Mouse (Mus musculus) stomach, embryonic 16.5 days (tissue): Measurements from ENCODE around the gene Spata31d1b. TPM values are rescaled to one million over a fixed set of nuclear protein-coding genes. Genes with fewer than 3 reads are reported as not detected.

Experiments used
- ATAC-seq: fragments of 200-750 bp; cut with Nextera tagmentation; 2 replicates; pipeline ENCODE4 v1.8.0; 2017; ENCODE audit warnings: moderate number of reproducible peaks, moderate TSS enrichment; ENCODE audit not compliant: insufficient read depth, low FRiP score
- H3K27ac ChIP-seq: fragments of 300-500 bp; sonication (generic); 2 replicates; pipeline ENCODE4 v1.5.1; 2014; ENCODE audit warnings: low read length
- H3K27me3 ChIP-seq: fragments of 300-500 bp; sonication (generic); 2 replicates; pipeline ENCODE4 v1.6.1; 2014; ENCODE audit warnings: low read length, control low read depth, mixed read lengths; ENCODE audit not compliant: control insufficient read depth, insufficient read depth
- H3K36me3 ChIP-seq: fragments of 300-500 bp; sonication (generic); 2 replicates; pipeline ENCODE4 v1.6.1; 2014; ENCODE audit warnings: low read length; ENCODE audit not compliant: control insufficient read depth, insufficient read depth
- H3K4me1 ChIP-seq: fragments of 300-500 bp; sonication (generic); 2 replicates; pipeline ENCODE4 v1.6.1; 2014; ENCODE audit warnings: low read length, control low read depth, mixed read lengths; ENCODE audit not compliant: control insufficient read depth, insufficient read depth
- H3K4me2 ChIP-seq: fragments of 300-500 bp; sonication (generic); 2 replicates; pipeline ENCODE4 v1.6.1; 2014; ENCODE audit warnings: low read depth, low read length, mixed read lengths
- H3K4me3 ChIP-seq: fragments of 300-500 bp; sonication (generic); replicated peaks from 2 replicates; pipeline ENCODE4 v1.5.1; 2014; ENCODE audit warnings: mild to moderate bottlenecking, low read length
- H3K9ac ChIP-seq: fragments of 300-500 bp; sonication (generic); 2 replicates; pipeline ENCODE4 v1.6.1; 2014; ENCODE audit warnings: low read length
- H3K9me3 ChIP-seq: fragments of 300-500 bp; sonication (generic); replicated peaks from 2 replicates; pipeline ENCODE4 v1.6.1; 2016; ENCODE audit warnings: low read length, control low read depth; ENCODE audit not compliant: control insufficient read depth
- WGBS: fragments of 180-500 bp; shearing (Covaris S2); extraction: QIAGEN DNeasy Blood & Tissue Kit; methylation state at CpG from one replicate; pipeline ENCODE4 v1.1.7; 2014; 5-methylcytosine and 5-hydroxymethylcytosine counted together
- polyA plus RNA-seq: library from polyadenylated mRNA; unstranded; fragments of >200 nt; fragmentation: Nextera tagmentation; extraction: Ambion mirVana; gene quantifications from 2 replicates; pipeline ENCODE4 v1.2.1, GENCODE M21; 2015

Gene Spata31d1b
- polyA plus RNA-seq, 1 experiment from 2014 or later: not detected

- Histone ChIP-seq H3K9me3 (no peaks in the 10 kb centered on the region), H3K4me3 (peak overlapping the region; percentile 68), H3K4me1 (peaks cover 12% of the 10 kb centered on the region), H3K27ac (peak overlapping the region; percentile 78), H3K9ac (peak overlapping the region; percentile 80), H3K27me3 (no peaks in the 10 kb centered on the region), H3K36me3 (no peaks in the 10 kb centered on the region), H3K4me2 (peak overlapping the region; percentile 56)
- ATAC-seq: no peak
- WGBS: 3% methylated on average over 13 of the region's 13 CpGs
Observed at GRCm38 (mm10) chr13:59674761-59675150, 37.3 kb upstream of the Spata31d1b start.

GRCm38 (mm10) chr13:59675151-59676011 is 36.7 kb upstream of the Spata31d1b start, which contains the start of gene Golm1:
Golm1 (minus strand) TSS chr13:59675811.
- H3K27me3 ChIP-seq: no peaks in the 10 kb centered on the region
- peak within 1 kb of the TSS; percentile 68 for H3K4me3 ChIP-seq
- H3K27ac ChIP-seq: peak within 1 kb of the TSS; percentile 78
- H3K4me2 ChIP-seq: peak within 1 kb of the TSS; percentile 56
- no peaks in the 10 kb centered on the region for H3K36me3 ChIP-seq
- peaks cover 11% of the 10 kb centered on the region for H3K4me1 ChIP-seq
- under 1% methylated on average over 42 of the region's 61 CpGs for WGBS
- peak within 1 kb of the TSS; percentile 80 for H3K9ac ChIP-seq
- ATAC-seq: peak; percentile 89
- H3K9me3 ChIP-seq: no peaks in the 10 kb centered on the region

- 70% methylated on average over 12 of the region's 12 CpGs for WGBS
Observed at GRCm38 (mm10) chr13:59676316-59677229, 35.5 kb upstream of the Spata31d1b start.

GRCm38 (mm10) chr13:59679306-59679705 is 32.8 kb upstream of the Spata31d1b start:
- no peak overlapping the region for H3K9ac ChIP-seq
- ATAC-seq: no peak
- WGBS: 34% methylated on average over 4 of the region's 4 CpGs
- H3K27me3 ChIP-seq: no peaks in the 10 kb centered on the region
- no peak overlapping the region for H3K4me2 ChIP-seq
- no peak overlapping the region for H3K27ac ChIP-seq
- H3K4me3 ChIP-seq: no peak overlapping the region
- H3K36me3 ChIP-seq: no peaks in the 10 kb centered on the region
- H3K4me1 ChIP-seq: peaks cover under 1% of the 10 kb centered on the region; the same call in 1 of the 2 replicates
- H3K9me3 ChIP-seq: no peaks in the 10 kb centered on the region

More at GRCm38 (mm10) chr13:59676316-59677229, 35.5 kb upstream of the Spata31d1b start:
- Histone ChIP-seq H3K36me3 (no peaks in the 10 kb centered on the region), H3K4me1 (peaks cover 11% of the 10 kb centered on the region), H3K4me2 (no peak overlapping the region), H3K9me3 (no peaks in the 10 kb centered on the region), H3K27me3 (no peaks in the 10 kb centered on the region), H3K4me3 (no peak overlapping the region), H3K9ac (no peak overlapping the region), H3K27ac (no peak overlapping the region)
- no peak for ATAC-seq

GRCm38 (mm10) chr13:59679908-59680307 is 32.2 kb upstream of the Spata31d1b start:
- H3K36me3 ChIP-seq: no peaks in the 10 kb centered on the region
- H3K9me3 ChIP-seq: no peaks in the 10 kb centered on the region
- no peak overlapping the region for H3K4me2 ChIP-seq
- no peaks in the 10 kb centered on the region for H3K27me3 ChIP-seq
- H3K27ac ChIP-seq: no peak overlapping the region
- WGBS: 59% methylated on average over 4 of the region's 4 CpGs
- no peaks in the 10 kb centered on the region for H3K4me1 ChIP-seq
- H3K4me3 ChIP-seq: no peak overlapping the region
- ATAC-seq: no peak
- H3K9ac ChIP-seq: no peak overlapping the region

- no peak overlapping the region for H3K27ac ChIP-seq
- no peaks in the 10 kb centered on the region for H3K36me3 ChIP-seq
- no peaks in the 10 kb centered on the region for H3K4me1 ChIP-seq
- ATAC-seq: no peak
- no peaks in the 10 kb centered on the region for H3K27me3 ChIP-seq
- no peaks in the 10 kb centered on the region for H3K9me3 ChIP-seq
- WGBS: 15% methylated on average over 7 of the region's 7 CpGs
- H3K4me2 ChIP-seq: no peak overlapping the region
- no peak overlapping the region for H3K4me3 ChIP-seq
- no peak overlapping the region for H3K9ac ChIP-seq
Observed at GRCm38 (mm10) chr13:59682629-59683028, 29.5 kb upstream of the Spata31d1b start.

- Histone ChIP-seq H3K4me2 (no peak overlapping the region), H3K36me3 (no peaks in the 10 kb centered on the region)
- WGBS: 81% methylated on average over 3 of the region's 3 CpGs
Observed at GRCm38 (mm10) chr13:59685236-59685635, 26.8 kb upstream of the Spata31d1b start.

GRCm38 (mm10) chr13:59688338-59688770 is 23.7 kb upstream of the Spata31d1b start:
- H3K4me3 ChIP-seq: no peak overlapping the region
- ATAC-seq: no peak
- 66% methylated on average over 13 of the region's 13 CpGs for WGBS
- H3K27me3 ChIP-seq: no peaks in the 10 kb centered on the region
- H3K27ac ChIP-seq: no peak overlapping the region
- no peaks in the 10 kb centered on the region for H3K36me3 ChIP-seq
- H3K9me3 ChIP-seq: no peaks in the 10 kb centered on the region
- no peak overlapping the region for H3K4me2 ChIP-seq
- H3K9ac ChIP-seq: no peak overlapping the region
- no peaks in the 10 kb centered on the region for H3K4me1 ChIP-seq

More at GRCm38 (mm10) chr13:59685236-59685635, 26.8 kb upstream of the Spata31d1b start:
- ATAC-seq: no peak
- Histone ChIP-seq H3K4me1 (no peaks in the 10 kb centered on the region), H3K27ac (no peak overlapping the region), H3K27me3 (no peaks in the 10 kb centered on the region), H3K9me3 (no peaks in the 10 kb centered on the region), H3K4me3 (no peak overlapping the region), H3K9ac (no peak overlapping the region)
